Mouse (Mus musculus) CH12.LX (cell line): Measurements from ENCODE around the gene 4921504E06Rik.

Experiments used
- CHD2 ChIP-seq: IDR thresholded peaks from 2 replicates; pipeline ENCODE4 v1.6.1; 2011; ENCODE audit warnings: low read length, improper control_type of control experiment
- CTCF ChIP-seq, 2 experiments: IDR thresholded peaks in 1 of 2; conservative IDR thresholded peaks in 1 of 2; 2 replicates each; pipeline ENCODE4 v1.5.1; 2011 to 2012; ENCODE audit warnings: low read depth in 2 of 2, low read length in 2 of 2, improper control_type of control experiment in 1 of 2, inconsistent platforms in 1 of 2, mild to moderate bottlenecking in 1 of 2, moderate library complexity in 1 of 2
- ETS1 ChIP-seq: conservative IDR thresholded peaks from 2 replicates; pipeline ENCODE4 v1.6.1; 2012; ENCODE audit warnings: low read depth, mild to moderate bottlenecking, inconsistent platforms, low read length, improper control_type of control experiment, moderate library complexity
- POLR2A ChIP-seq: IDR thresholded peaks from 2 replicates; pipeline ENCODE4 v1.6.1; 2011; ENCODE audit warnings: low read depth, mild to moderate bottlenecking, improper control_type of control experiment, low read length
- RAD21 ChIP-seq: IDR thresholded peaks from 2 replicates; pipeline ENCODE4 v1.6.1; 2011; ENCODE audit warnings: low read depth, mild to moderate bottlenecking, low read length, improper control_type of control experiment, moderate library complexity
- SMC3 ChIP-seq: IDR thresholded peaks from 2 replicates; pipeline ENCODE4 v1.6.1; 2011; ENCODE audit warnings: low read depth, low read length, improper control_type of control experiment
- TCF12 ChIP-seq: IDR thresholded peaks from 2 replicates; pipeline ENCODE4 v1.6.1; 2014; ENCODE audit warnings: low read depth, mild to moderate bottlenecking, inconsistent platforms, low read length, improper control_type of control experiment

GRCm38 (mm10) chr2:19445871-19446501 is 107.7 kb downstream of the 4921504E06Rik start:
- TF ChIP-seq CHD2 (no peak), TCF12 (no peak), CTCF (conservative IDR thresholded peaks at IDR 0.05 in 1 of 2, IDR thresholded peaks at IDR 0.05 in 1 of 2; ENCODE audit: low read depth in 2 of 2, low read length in 2 of 2) (no peak), ETS1 (no peak), POLR2A (no peak), SMC3 (no peak), RAD21 (no peak)
